Mouse (Mus musculus) gonadal fat pad, adult 2 months (tissue): Measurements from ENCODE around the gene Zfp263. TPM values are rescaled to one million over a fixed set of nuclear protein-coding genes. Genes with fewer than 3 reads are reported as not detected.

ENCODE experiments used
- polyA plus RNA-seq: library from polyadenylated mRNA; depleted of rRNA; stranded (reverse); fragments of >200 nt; gene quantifications from 2 replicates; pipeline ENCODE4 v1.2.3, GENCODE M21; 2012; rRNA removed

Zfp263 gene
- polyA plus RNA-seq, 1 experiment, result 9.7 TPM

Other genes starting within 250 kb of the Zfp263 start
- not detected in 2 replicates for gene Olfr161, start 153.1 kb upstream of the Zfp263 start, polyA plus RNA-seq
- 0.14 and 0.24 TPM in 2 replicates for gene Mefv, start 26.0 kb upstream of the Zfp263 start, polyA plus RNA-seq
- gene Olfr15, start 86.8 kb downstream of the Zfp263 start, polyA plus RNA-seq, result not detected in 2 replicates
- gene Zfp174, start 103.2 kb downstream of the Zfp263 start, polyA plus RNA-seq, result 1.7 and 2.0 TPM in 2 replicates
- 64.2 and 69.8 TPM in 2 replicates for gene Naa60, start 128.3 kb downstream of the Zfp263 start, polyA plus RNA-seq
- 2.5 and 3.0 TPM in 2 replicates for gene Zfp597, start 140.5 kb downstream of the Zfp263 start, polyA plus RNA-seq
- gene Gm20695, start 140.6 kb downstream of the Zfp263 start, polyA plus RNA-seq, result 0.16 and 0.25 TPM in 2 replicates
- 13.5 and 16.2 TPM in 2 replicates for gene 1700037C18Rik, start 164.6 kb downstream of the Zfp263 start, polyA plus RNA-seq
- 5.4 and 6.8 TPM in 2 replicates for gene Cluap1, start 164.7 kb downstream of the Zfp263 start, polyA plus RNA-seq
- gene Nlrc3, start 232.5 kb downstream of the Zfp263 start, polyA plus RNA-seq, result 0.86 and 1.6 TPM in 2 replicates